Mouse (Mus musculus) gastrocnemius, adult 2 months (tissue): ENCODE data around the gene Ascc1. TPM values are rescaled to one million over a fixed set of nuclear protein-coding genes. Genes with fewer than 3 reads are reported as not detected.
A peak's percentile ranks its signal among the peaks of the same experiment; 100 is the strongest.

Experiments
- DNase-seq: peaks from one replicate; pipeline ENCODE4 v3.0.0; 2022
- H3K27ac ChIP-seq: fragments of 200-600 bp; 2 replicates; pipeline ENCODE4 v1.8.1; 2022; ENCODE audit warnings: mild to moderate bottlenecking
- H3K4me3 ChIP-seq: fragments of 200-600 bp; 2 replicates; pipeline ENCODE4 v1.8.1; 2022; ENCODE audit warnings: mild to moderate bottlenecking, moderate library complexity
- CTCF ChIP-seq: fragments of 200-600 bp; IDR thresholded peaks from 2 replicates; pipeline ENCODE4 v1.8.1; 2022; ENCODE audit warnings: antibody characterized with exemption, mild to moderate bottlenecking, moderate library complexity
- intact Hi-C: fragments of 180-260 bp; cut with DNase I; formaldehyde crosslinking; loops from one replicate; pipeline ENCODE4 v1.15.1; 2025
- total RNA-seq, 2 experiments: library from RNA; stranded (reverse); gene quantifications; 2 replicates each; pipeline ENCODE4 v1.2.3; 2021

Gene Ascc1
- total RNA-seq, 2 experiments from 2014 or later = 13.6 to 14.6 TPM

DNA sequence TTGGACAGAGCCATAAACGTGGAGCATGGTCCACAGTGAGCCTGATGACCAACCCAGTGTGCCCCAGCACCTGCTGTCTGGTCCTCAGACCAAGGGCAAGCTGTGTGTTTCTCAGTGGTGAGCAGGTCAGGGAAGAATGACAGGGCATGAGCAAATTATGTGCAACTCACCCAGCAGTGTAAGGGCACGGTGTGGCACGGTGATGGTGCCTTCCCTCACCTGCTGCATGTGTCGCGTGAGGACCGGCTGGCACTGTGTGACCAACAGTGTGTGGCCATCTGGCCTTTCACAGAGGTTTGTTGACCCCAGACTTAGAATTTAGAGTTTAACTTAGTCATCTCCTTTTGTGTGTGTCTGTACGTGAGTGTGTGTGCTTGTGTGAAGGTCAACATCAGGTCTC lies 74.6 kb downstream of the Ascc1 start:
- no peak for DNase-seq
- H3K4me3 ChIP-seq = no peak overlapping the region
- no peak overlapping the region for H3K27ac ChIP-seq
- intact Hi-C loops = no loop called here
- TF ChIP-seq CTCF = no peak

DNA sequence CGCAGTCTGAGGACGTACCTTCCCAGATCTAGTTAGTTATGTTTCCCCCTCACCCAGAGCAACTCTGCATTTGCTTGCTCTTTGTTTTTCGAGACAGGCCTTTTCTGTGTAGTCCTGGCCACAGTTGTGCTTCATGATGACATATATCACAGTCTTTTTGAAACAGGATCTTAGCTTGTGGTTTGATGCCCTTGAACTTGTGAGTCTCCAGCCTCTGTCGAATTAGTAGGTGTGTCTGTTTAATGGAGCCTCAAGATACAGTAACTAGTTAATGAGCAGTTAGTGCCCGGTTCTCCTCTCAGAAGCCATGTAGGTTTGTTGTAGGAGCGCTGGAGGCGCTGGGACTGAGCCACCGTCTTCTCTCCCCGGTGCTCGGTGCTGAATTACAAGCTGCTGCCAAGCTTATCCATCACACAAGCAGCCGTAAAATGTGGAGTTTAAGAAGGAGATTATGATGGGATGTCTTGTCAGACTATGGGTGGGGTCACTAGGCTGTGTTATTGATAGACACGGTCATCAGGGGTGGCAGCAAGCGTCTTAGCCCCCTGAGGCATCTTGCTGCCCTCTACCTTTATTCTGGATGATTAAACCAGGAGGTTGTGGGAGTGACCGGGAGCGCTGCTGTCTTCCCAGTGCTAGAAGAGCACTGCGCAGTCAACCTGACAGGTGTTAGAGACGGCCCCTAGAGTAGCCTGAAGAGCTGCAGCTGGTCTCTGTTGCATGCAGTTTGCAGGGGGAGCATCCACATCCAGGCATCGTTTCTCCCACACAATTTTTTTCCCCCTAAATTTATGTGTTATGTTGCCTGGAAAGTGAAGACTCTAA lies 75.3 kb downstream of the Ascc1 start:
- TF ChIP-seq CTCF = no peak
- no peak overlapping the region for H3K4me3 ChIP-seq
- intact Hi-C loops = no loop called here
- no peak for DNase-seq
- H3K27ac ChIP-seq = no peak overlapping the region

- Histone ChIP-seq H3K27ac (no peak overlapping the region), H3K4me3 (no peak overlapping the region)
- intact Hi-C loops = no loop called here
- DNase-seq = peak; percentile 52
- TF ChIP-seq CTCF = no peak
These were observed 75.9 kb downstream of the Ascc1 start for GRCm38 (mm10) chr10:60078561-60078917.

DNA sequence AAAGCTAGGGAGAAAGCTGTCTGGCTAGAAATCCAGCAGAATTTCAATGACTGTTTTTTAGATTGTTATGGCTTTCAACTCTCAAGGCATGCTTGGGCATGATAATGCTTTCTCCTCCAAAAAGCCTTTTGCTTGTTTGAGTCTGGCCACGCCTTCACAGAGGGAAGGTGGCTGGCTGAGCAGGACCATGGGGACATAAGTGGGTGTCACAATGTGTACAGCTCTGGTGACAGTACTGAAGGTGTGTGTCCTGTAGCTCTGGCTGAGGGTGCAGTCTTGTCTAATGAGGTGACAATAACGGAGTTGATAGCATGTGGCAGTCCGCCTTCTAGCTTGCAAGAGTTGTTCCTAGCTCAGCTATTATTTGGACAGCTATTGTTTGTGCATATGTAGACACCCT lies 77.6 kb downstream of the Ascc1 start:
- intact Hi-C loops = no loop called here
- DNase-seq = peak; percentile 13

GRCm38 (mm10) chr10:60080601-60080981 lies 78.0 kb downstream of the Ascc1 start:
- no peak for DNase-seq
- no peak for TF ChIP-seq CTCF
- Histone ChIP-seq H3K27ac (peak overlapping the region; percentile 88), H3K4me3 (peak overlapping the region; percentile 55)
- intact Hi-C loops = no loop called here

More for the DNA sequence above, 77.6 kb downstream of the Ascc1 start:
- Histone ChIP-seq H3K27ac (peak overlapping the region; percentile 88), H3K4me3 (no peak overlapping the region)
- TF ChIP-seq CTCF = no peak

DNA sequence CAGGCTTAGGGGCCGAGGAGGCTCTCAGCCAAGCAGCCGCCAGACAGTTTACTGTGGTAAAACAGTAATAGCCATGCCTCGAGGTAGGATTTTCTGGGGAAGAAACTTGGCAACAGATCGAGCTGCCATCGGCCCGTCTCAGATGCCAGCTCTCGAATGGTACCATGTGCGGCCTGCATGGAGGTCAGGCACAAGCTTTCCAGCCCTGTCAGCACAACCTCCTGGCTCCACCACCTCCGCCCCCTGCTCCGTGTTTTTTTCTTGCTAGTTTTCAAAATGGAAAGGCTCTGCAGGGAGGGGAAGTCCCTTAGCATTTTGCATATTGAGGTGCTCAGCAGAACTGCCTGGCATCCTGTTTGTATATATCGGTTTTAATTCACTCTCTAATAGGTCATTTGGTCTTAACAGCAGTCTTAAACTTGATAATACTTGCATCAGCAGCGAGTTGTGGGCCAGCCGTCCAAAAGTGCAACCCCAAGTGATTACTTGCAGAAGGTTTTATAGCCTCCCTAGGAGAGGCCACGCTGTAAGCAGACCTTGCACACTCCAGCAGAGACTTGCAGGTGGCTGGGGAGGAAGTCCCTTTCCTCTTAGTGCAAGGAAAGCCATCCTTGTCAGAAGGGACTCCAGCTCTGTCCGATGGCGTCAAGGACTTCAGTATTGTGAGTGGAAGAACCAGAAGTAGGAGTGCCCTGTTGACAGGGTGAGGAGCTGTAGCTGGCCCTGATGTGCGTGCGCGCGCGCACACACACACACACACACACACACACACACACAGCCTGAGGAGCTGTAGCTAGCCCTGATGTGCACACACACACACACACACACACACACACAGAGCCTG lies 78.6 kb downstream of the Ascc1 start:
- intact Hi-C loops = no loop called here
- Histone ChIP-seq H3K4me3 (peak overlapping the region; percentile 55), H3K27ac (peak overlapping the region; percentile 88)
- DNase-seq = peak; percentile 76
- no peak for TF ChIP-seq CTCF

GRCm38 (mm10) chr10:60081905-60082304 lies 79.3 kb downstream of the Ascc1 start:
- no peak for TF ChIP-seq CTCF
- peak overlapping the region; percentile 88 for H3K27ac ChIP-seq
- peak overlapping the region; percentile 35 for H3K4me3 ChIP-seq
- DNase-seq = peak; percentile 84
- intact Hi-C loops = no loop called here

GRCm38 (mm10) chr10:60084065-60084464 lies 81.5 kb downstream of the Ascc1 start:
- intact Hi-C loops = no loop called here
- Histone ChIP-seq H3K27ac (peak overlapping the region; percentile 67), H3K4me3 (no peak overlapping the region)
- TF ChIP-seq CTCF = no peak
- DNase-seq = peak; percentile 41

GRCm38 (mm10) chr10:60092311-60092710 lies 89.7 kb downstream of the Ascc1 start:
- DNase-seq = no peak
- no peak for TF ChIP-seq CTCF
- Histone ChIP-seq H3K4me3 (no peak overlapping the region), H3K27ac (no peak overlapping the region)
- intact Hi-C loops = no loop called here

- intact Hi-C loops = no loop called here
- no peak for DNase-seq
- no peak overlapping the region for H3K4me3 ChIP-seq
- TF ChIP-seq CTCF = no peak
- no peak overlapping the region for H3K27ac ChIP-seq
These were observed 91.1 kb downstream of the Ascc1 start for GRCm38 (mm10) chr10:60093751-60094150.

GRCm38 (mm10) chr10:60095558-60095957 lies 93.0 kb downstream of the Ascc1 start:
- no peak for DNase-seq
- no peak for TF ChIP-seq CTCF
- intact Hi-C loops = no loop called here
- no peak overlapping the region for H3K4me3 ChIP-seq
- H3K27ac ChIP-seq = peak overlapping the region; percentile 17; the same call in 1 of the 2 replicates

DNA sequence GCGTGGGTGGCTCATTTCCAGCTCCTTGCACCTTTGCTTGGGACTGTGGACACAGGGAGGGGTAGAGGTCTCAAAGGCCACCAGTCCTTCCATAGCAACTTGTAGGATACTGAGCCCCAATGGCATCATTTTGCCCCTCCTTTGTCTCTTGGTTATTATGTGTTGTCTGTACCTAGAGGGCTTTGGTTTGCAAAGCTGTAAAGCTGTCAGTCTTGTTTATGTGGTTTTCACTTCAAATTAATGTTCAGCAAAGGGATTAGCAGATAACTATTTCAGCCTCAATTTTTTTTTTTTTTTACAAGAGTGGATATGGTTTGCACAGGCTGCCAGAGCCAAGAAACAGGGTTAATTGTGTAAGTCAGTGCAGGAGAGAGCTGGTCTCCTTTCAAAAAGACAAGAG lies 93.7 kb downstream of the Ascc1 start:
- intact Hi-C loops = no loop called here
- no peak overlapping the region for H3K27ac ChIP-seq
- no peak overlapping the region for H3K4me3 ChIP-seq
- DNase-seq = no peak
- no peak for TF ChIP-seq CTCF

DNA sequence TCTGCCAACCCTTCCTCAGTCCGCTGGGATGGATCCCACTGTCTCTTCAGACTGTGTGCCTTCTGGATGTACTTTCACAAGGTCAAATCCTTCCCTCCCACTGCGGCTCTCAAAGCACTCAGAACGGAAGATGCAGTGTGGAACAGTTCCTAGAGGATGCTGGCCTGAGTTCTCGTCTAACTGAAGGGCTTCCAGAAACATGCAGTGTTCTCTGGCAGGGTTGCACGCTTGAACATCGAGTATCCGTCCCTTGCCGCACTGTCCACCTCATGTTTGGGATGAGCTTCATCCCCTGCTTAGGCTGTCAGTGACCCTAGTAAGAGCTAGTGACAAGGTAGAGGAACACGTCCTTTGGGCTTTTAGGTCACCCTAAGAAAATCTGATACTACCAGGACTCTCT lies 94.5 kb downstream of the Ascc1 start:
- intact Hi-C loops = no loop called here
- Histone ChIP-seq H3K27ac (no peak overlapping the region), H3K4me3 (no peak overlapping the region)
- TF ChIP-seq CTCF = no peak
- no peak for DNase-seq
